Mouse (Mus musculus) myocyte (in vitro differentiated cells): ENCODE measurements around the gene Xkr7.

Source experiments
- E2F4 ChIP-seq: IDR thresholded peaks from one replicate; pipeline ENCODE4 v1.6.1; 2011; ENCODE audit warnings: mild to moderate bottlenecking, control low read depth, moderate library complexity; ENCODE audit not compliant: insufficient read depth
- POLR2A ChIP-seq: IDR thresholded peaks from one replicate; pipeline ENCODE4 v1.6.1; 2011; ENCODE audit warnings: low read depth, mild to moderate bottlenecking, control low read depth, moderate library complexity; ENCODE audit not compliant: insufficient read length
- REST ChIP-seq: IDR thresholded peaks from one replicate; pipeline ENCODE4 v1.6.1; 2011; ENCODE audit warnings: mild to moderate bottlenecking, control low read depth, moderate library complexity; ENCODE audit not compliant: insufficient read depth, insufficient read length

- TF ChIP-seq REST (no peak), E2F4 (no peak), POLR2A (no peak)
These were observed 18.3 kb downstream of the Xkr7 start for GRCm38 (mm10) chr2:153049997-153050358.
